Mouse (Mus musculus) cerebellum, adult 18-20 months (tissue): Measurements from ENCODE around the gene Tmprss9.
A peak's percentile ranks its signal among the peaks of the same experiment; 100 is the strongest.

Experiments
- DNase-seq, 2 experiments: peaks; one replicate each; pipeline ENCODE4 v3.0.0; 2021

The Tmprss9 gene

DNA sequence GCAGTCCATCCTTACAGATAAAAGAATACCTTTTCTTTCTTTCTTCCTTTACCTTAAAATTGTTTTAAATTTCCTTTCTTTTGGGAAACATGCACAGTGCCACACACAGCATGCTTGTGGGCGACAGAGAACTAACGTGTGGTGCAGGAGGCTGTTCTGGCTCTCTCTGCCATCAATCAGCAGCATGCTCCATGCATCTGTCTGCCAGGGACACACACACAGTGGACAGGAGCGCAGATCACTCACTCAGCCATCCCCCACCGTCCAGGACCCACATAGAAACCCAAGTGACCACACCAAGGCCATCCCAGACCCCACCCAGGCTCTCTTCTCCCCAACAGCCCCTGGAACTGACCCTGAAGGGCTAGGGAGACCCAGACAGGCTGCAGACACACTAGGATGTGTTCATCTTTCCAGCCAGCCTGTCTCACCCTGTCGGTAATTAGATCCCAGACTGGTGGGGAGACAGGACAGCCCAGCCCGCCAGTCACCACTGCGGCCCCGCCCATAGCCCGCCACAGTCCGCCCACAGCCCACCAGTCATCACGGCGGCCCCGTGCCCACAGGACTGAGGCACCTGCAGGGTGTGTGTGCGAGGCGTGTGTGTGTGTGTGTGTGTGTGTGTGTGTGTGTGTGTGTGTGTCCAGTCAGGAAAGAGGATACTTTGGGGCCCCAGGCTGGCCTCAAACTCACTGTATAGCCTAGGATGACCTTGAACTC lies 67.3 kb downstream of the Tmprss9 start:
- no peak for DNase-seq

GRCm38 (mm10) chr10:80939671-80940070 lies 68.0 kb downstream of the Tmprss9 start:
- peak; percentile 73 to 81 for DNase-seq

DNA sequence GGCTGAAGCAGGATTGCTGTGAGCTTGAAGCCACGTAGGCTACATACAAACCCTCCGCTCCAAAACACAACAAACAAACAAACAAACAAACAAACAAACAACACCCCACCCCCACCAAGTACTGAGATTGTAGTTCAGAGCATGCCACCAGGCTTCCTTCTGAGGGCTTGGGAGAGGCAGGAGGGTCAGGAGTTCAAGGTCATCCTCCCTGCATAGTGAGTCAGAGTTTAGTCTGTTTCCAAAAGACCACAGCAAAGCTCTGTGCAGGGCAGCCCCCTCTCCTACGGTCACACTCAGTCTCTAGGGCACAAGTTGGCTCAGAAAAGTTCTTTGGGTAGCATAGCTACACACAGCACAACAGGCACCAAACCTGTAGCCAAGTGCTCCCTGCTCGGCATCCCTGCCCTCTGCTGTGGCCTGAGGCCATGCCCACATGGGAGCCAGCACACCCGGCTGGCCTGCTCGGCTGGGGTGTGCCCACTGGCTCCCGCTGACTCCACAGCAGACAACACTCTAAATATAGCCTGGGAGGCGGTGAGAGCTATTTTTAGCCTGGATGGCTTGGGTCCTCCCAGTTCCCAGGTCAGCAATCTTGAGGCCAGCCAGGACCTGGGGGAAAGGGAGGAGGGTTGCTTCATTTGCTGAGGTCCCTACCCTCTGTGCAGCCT lies 68.8 kb downstream of the Tmprss9 start:
- DNase-seq, result peak in 1 of 2 experiments; percentile 34

DNA sequence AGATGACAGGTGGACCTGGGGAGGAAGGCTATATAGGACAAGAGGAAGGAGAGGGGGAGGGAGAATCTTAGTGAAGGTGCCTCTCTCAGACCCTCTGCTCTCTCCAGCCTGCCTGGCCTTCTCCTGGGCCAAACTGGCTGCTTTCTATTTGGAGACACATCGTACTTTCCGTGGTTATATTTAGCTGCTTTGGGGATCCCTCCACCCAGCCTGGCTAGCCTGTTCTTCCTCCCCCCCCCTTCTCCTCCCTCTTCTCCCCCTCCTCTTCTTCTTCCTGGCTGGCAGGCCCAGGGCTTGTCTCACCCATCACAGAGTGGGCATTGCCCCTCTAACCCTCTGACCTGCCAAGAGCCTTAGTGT lies 69.3 kb downstream of the Tmprss9 start:
- DNase-seq, result no peak

GRCm38 (mm10) chr10:80942919-80943318 lies 71.3 kb downstream of the Tmprss9 start:
- DNase-seq, result no peak

- DNase-seq, result no peak
Observed at GRCm38 (mm10) chr10:80943701-80944100, 72.1 kb downstream of the Tmprss9 start.

GRCm38 (mm10) chr10:80944231-80944630 lies 72.6 kb downstream of the Tmprss9 start:
- no peak for DNase-seq

GRCm38 (mm10) chr10:80946684-80947437 lies 75.2 kb downstream of the Tmprss9 start:
- DNase-seq, result no peak

DNA sequence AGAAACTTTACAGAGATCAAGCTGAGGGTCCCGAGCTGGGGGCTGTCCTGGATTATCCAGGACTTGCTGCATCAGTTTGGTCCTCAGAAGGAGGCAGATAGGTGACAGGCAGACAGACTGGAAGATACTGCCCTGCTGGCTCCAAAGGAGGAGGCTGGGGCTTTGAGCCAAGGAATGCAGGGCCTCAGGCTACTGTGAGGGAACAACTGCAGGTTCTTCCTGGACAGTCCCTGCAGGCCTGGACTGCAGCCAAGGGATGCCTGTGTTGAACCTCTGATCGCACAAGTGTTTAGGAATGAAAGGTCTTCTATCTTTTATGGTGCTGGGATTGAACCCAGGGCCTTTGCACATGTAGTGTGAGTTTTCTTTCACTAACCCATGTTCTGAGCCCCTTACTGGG lies 76.2 kb downstream of the Tmprss9 start:
- DNase-seq, result no peak

DNA sequence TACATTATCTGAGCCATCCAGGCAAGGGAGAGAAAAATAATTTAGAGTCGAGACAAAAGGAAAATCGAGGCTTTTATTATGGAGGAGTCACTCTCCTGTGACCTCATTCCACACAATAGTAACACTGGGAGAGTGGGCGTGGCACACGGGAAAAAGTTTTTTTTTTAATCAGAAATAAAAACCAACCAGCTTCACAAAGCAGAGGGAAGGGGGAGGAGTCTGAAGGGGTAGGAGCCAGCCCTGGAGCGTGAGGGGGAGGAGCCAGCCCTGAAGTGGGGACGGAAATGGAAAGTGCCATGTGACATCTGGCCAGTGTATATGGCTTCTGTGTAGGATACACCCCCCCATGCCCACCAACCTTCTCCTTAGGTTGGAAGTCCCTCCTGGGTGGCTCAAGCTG lies 76.9 kb downstream of the Tmprss9 start:
- DNase-seq, result no peak

DNA sequence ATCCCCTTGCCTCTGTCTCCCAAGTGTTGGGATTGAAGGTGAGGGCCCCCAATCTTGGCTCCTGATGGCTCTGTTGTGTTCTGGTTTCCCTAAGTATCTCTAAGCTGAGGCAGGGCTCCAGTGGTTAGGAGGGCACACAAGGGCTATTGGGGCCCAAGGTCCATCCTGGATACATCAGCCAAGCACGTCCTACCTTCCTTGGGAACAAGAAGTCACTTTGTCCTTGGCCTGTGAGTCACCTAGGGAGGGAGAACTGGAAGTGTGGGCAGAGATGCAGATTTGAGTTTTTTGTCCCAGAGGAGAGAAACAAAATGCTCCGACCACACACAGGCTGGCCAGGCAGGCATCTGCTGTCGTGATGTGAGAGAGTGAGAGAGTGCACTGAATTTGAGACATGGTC lies 77.4 kb downstream of the Tmprss9 start:
- DNase-seq, result no peak
